Mouse (Mus musculus) c-Kit-positive CD71-positive TER-119-positive erythroid progenitor cells, embryonic 14.5 days (primary cell): Measurements from ENCODE around the gene Pabpc4.

Source experiments
- DNase-seq: peaks from one replicate; pipeline ENCODE4 v3.0.0-alpha.2; 2013; ENCODE audit warnings: low spot score

Gene Pabpc4

GRCm38 (mm10) chr4:123261721-123262401, at the start of gene Pabpc4:
Gene Pabpc4 (plus strand): TSS chr4:123262351.
- no peak for DNase-seq

DNA sequence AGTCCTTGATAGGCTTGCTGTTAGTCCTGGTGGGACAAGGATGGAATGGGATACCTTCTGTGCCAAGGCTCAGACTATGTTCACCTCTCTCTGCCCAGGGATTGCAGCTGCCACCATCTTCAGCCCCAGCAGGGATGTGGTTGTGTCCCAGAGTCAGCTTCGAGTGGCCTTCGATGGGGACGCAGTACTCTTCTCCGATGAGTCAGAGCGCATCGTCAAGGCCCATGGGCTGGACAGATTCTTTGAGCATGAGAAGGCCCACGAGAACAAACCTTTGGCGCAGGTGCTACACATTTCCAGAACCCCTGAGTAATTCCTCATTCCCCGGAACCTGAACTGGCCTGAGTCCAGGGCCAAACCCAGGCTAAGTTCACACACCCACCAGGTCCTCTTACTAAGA, 48.2 kb upstream of the Pabpc4 start:
- DNase-seq: no peak

GRCm38 (mm10) chr4:123215367-123215766, 46.8 kb upstream of the Pabpc4 start:
- no peak for DNase-seq

DNA sequence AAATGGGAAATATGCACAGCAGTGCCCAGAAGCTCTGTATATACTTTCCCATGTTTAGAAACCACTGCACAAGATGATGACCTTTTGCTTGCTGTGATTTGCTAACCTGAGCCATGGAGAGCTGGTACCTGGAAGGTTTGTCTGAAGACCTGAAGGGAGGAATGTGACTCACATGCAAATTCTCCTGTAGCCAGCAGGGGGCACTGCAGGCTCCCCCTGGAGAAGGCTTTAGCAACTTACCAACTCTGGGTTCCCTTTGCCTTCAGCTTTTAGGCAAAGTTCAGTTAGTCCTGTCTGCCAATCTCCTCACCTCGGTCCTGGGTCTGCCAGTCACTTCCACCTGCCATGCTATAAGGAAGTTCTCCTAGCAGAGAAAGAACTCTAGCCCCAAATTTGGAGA, 45.4 kb upstream of the Pabpc4 start:
- peak; percentile 30 for DNase-seq

DNA sequence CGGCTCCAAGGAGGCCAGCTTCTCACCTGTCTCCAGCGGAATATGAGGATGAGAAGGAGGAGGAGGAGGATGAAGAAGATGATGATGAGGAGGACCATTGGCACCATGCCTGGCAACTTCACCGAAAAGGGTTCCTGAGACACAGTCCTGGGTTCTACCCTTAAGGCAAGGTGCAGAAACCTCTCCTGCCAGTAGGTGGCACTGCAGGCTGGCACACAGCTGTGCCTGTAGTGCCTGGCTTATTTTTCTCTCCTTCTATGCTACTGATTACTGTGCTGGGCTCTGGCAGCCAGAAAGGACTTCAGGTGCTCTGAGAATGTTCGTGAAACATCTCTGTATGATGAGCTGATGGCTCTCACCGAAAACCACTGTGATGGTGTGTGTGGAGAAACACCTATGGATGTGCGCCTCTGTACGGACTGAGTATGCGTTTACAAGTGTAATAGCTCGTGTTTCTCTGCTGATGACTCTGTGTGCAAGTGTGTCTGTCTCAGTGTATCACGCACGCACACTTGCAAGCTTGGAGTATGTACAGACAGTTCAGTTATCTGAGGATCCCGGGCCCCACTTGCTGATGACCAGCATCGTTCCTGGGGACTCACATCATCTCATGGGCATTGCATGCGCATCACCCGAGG, 42.3 kb upstream of the Pabpc4 start:
- peak; percentile 46 for DNase-seq

- no peak for DNase-seq
Observed at GRCm38 (mm10) chr4:123220637-123221036, 41.5 kb upstream of the Pabpc4 start.

GRCm38 (mm10) chr4:123223309-123223708, 38.8 kb upstream of the Pabpc4 start:
- DNase-seq: peak; percentile 15

- no peak for DNase-seq
Observed at GRCm38 (mm10) chr4:123225718-123226403, 36.3 kb upstream of the Pabpc4 start.

GRCm38 (mm10) chr4:123227707-123228106, 34.4 kb upstream of the Pabpc4 start:
- DNase-seq: no peak

GRCm38 (mm10) chr4:123228270-123228669, 33.9 kb upstream of the Pabpc4 start:
- DNase-seq: no peak

- no peak for DNase-seq
Observed at GRCm38 (mm10) chr4:123229166-123229565, 33.0 kb upstream of the Pabpc4 start.

GRCm38 (mm10) chr4:123232841-123233240, 29.3 kb upstream of the Pabpc4 start:
- DNase-seq: no peak

DNA sequence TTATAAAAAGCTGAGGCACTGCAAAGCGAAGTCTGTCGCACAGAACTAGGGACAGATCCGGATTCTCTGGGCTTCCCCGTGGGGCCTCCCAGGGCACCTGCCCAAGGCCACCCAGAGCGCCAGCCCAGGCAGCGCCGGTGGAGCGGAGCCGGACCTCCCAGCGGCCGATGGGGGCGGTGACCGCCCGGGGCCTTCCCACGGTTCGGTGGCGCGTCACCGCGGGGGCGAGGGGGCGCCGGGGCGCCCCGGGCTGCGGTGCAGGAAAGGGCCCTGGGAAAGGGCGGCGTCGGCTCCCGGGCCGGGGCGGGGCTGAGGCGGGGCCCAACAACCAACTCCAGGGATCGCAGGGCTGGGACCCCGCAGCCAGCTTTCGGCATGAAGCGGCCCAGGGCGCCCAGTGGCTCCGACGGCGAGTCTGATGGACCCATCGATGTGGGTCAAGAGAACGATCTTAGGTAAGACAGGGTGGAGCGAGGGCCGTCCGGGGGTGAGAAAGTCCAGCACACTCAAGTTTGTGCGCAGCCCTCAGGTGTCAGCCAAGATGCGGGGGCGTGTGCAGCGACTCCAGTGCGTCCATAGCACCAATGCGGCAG, 28.6 kb upstream of the Pabpc4 start, which contains the start of gene Heyl:
Gene Heyl, plus strand, starts transcription at position 65 of the 593 bp plus-strand sequence.
- DNase-seq: no peak

DNA sequence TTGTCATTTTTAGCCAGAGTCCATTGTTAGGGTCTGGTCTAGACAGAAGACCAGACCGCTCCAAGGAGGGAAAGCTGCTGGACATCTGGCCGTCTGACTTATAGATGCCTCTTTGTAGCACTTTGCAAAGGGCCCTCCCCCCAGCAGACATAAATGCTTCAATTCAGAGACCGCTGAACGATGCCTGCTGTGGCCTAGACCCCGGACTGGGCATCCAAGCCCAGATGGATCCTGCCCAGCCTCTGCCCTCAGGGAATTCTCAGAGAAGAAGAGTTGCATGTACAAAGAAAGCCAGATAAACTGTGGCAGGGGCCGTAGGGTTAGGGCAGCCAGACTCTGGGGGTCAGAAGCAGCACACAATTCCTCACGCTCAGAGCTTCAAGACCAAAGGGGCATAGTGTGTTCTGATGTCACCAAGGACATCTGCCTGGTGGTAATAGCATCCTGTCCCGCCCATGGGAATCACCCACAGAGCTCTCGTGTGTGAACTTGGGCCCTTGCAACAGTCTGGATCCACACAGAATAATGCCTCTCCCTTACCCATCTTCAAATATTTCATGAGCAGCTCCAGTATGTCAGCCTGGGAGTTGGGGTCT, 26.2 kb upstream of the Pabpc4 start:
- no peak for DNase-seq

GRCm38 (mm10) chr4:123236431-123237031, 25.6 kb upstream of the Pabpc4 start:
- no peak for DNase-seq

DNA sequence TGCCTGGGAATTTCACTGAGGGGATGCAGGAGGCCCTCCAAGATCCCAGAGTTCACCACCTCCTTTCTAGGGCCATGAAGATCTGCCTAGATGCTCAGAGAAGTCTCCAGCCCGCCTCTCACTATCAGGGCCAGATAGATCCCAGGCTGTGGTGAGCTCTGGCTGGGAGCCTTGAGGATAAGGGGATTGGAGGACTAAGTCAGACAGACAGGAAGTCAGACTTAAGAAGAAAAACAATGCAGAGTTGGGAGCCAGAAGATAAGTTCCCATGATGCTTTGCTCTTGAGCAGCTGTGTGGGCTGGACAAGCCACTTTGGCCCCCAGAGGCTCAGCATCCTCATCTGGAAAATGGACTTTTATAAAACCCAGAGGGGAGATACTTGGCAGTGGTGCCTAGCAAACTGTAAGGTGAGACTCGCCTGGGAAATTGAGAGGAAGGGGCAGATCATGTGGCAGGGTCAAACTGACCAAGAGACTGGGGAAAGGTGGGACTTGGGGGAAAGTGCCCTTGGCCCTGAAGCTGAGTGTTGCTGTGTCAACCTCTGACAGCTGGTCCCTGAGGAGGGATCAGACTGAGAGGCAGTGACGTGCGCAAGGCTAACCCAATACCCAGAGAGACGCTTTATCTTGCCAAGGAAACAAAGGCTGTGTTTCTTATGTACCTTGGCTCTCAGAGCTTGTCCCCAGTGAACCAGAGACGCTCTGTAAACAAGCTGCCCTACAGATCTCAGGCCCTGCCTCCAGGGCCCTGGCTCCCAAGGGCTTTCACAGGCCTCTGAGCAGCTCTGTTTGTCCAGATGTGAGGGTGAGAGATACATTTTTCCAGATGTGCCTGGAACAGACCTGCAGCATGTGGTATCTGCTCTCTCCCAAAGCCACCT, 24.5 kb upstream of the Pabpc4 start:
- DNase-seq: no peak

DNA sequence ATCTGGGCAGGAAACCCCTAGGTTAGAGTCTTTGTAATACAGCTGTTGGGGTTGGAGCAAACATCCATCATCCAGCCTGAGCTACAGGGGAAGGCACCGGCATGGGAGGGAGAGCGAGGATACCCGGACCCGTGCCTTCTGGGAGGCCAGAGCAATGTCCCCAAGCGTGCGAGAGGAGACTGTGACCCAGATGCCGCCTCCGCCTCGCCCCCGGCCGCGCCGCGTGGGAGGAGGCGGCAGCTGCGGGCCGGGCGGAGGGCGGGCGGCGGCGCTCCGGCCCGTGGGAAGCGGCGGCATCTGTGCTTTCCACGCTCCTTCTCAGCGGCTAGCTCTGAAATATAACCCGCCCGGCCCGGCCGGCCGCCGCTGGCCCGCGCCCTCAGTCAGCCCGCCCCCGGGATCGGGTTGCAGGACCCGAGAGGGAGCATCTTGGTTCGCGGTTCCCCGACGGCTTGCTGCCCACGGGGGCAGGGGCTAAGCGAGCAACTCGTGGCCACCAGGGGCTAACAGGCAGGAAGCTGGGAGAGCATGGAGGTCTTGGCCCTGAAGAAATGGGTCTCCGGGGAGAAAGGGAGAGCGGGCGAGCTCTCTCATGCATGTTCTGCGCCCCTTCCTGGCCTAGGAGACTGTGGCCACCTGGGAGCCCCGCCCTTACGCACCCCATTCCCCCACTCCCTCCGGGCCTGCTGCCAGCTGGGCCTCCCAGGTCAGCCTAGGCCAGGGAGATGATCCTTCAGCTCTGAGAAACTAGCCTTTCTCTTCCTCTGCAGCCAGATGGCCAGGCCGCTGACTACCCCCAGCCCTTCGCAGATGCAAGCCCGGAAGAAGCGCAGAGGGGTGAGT, 22.6 kb upstream of the Pabpc4 start:
- DNase-seq: no peak

GRCm38 (mm10) chr4:123246221-123246620, 15.9 kb upstream of the Pabpc4 start:
- DNase-seq: no peak

DNA sequence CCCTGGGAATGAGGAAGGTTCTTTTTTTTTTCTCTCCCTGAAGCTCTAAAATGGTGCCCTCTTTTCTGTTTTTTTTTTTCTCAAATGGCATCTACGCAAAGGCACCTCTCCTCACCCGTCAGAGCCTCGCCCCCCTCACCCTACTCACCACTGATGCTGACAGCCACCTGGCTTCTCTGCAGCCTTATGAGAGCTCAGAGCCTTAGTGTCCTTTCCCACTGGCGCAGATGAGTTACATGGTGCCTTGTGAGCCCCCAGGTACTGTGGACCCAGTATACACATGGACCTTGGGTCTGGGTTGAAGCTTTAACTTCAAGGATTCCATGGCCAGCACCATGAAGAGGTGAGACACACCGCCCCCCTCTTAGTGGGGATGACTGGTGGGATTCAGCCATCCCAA, 15.5 kb upstream of the Pabpc4 start:
- no peak for DNase-seq
